Mouse (Mus musculus) splenic B cell, adult 2 months (primary cell): ENCODE data around the gene Clmn.

ENCODE experiments used
- DNase-seq: peaks from one replicate; pipeline ENCODE4 v3.0.0-alpha.2; 2011; ENCODE audit warnings: low read depth, low spot score
- H3K27me3 ChIP-seq: 2 replicates; pipeline ENCODE4 v1.6.1; 2012; ENCODE audit warnings: mild to moderate bottlenecking, low read length, moderate library complexity, mixed read lengths; ENCODE audit not compliant: control insufficient read depth, poor library complexity, insufficient read depth, severe bottlenecking
- H3K36me3 ChIP-seq: 2 replicates; pipeline ENCODE4 v1.6.1; 2012; ENCODE audit warnings: mild to moderate bottlenecking, low read length, moderate library complexity, mixed read lengths; ENCODE audit not compliant: control insufficient read depth, poor library complexity, insufficient read depth, severe bottlenecking

The Clmn gene

DNA sequence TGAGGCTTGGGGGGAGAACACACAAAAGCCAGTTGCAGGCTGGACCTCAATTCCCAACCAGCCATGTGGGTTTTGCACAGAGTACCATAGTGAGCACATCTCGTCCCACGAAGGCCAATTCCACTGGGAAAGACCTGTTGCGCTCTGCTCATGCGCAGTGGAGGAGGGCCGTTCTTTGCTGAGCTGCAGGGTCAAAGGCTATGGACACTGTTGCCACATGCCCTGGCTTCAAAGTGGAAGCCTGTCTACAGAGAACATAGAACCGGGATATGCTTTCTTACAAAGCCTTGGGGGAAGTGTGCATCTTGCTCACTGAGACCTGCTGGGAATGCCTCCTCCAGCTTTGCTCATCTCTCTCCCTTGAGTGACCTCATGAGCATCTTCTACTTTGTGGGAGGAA is 67.0 kb downstream of the Clmn start:
- no peaks in the 10 kb centered on the region for H3K36me3 ChIP-seq
- H3K27me3 ChIP-seq = no peaks in the 10 kb centered on the region
- no peak for DNase-seq

DNA sequence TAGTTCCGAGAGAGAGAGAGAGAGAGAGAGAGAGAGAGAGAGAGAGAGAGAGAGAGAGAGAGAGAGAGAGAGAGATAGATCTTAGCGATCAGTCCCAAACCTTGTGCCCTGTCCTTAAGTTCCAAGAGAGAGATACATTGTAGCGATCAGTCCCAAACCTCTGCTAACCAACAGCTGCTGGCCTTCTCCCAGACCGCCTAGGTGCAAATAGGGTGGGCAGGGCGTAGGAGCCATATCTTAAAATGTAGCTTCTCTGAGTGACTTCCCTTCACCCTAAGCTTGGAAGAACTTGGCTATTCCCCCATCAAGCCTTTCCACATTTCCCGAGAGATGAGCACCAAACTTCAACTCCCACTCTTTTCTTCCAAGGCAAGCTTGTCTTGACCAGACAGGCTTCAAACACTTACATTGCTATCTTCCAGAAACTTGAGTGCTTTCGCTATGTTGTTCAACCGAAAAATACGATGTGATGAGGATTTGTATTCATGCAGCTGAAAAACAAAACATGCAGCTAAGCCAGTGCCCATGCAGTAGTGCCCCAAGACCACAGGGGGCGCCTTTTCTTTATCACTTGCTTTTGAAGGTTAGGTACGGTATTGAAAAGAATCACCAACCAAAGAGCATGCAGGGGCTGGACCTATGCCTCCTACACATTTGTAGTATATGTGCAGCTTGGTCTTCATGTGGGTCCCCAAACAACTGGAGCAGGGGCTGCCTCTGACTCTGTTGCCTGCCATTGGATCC is 68.1 kb downstream of the Clmn start:
- DNase-seq = no peak
- H3K27me3 ChIP-seq = no peaks in the 10 kb centered on the region
- H3K36me3 ChIP-seq = no peaks in the 10 kb centered on the region

DNA sequence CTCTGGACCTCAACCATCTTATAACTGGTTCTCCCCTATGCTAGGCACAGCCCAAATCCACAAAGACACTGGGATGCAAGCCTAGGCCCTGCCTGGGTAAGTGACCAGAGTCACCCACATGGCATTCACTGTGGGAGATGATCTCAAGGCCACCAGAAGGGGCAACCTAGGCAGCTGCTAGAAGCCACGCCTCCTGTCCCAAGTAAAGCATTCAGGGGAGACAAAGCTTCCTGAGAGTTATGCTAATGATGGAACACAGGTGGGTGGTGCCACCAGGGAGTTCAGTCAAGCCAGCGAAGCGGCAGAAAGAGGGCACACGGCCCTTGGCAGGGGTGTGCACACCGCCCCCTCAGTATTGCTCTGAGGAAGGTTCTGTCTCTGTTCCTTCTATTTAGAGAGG is 69.9 kb downstream of the Clmn start:
- H3K27me3 ChIP-seq = no peaks in the 10 kb centered on the region
- DNase-seq = peak; percentile 5
- H3K36me3 ChIP-seq = no peaks in the 10 kb centered on the region

DNA sequence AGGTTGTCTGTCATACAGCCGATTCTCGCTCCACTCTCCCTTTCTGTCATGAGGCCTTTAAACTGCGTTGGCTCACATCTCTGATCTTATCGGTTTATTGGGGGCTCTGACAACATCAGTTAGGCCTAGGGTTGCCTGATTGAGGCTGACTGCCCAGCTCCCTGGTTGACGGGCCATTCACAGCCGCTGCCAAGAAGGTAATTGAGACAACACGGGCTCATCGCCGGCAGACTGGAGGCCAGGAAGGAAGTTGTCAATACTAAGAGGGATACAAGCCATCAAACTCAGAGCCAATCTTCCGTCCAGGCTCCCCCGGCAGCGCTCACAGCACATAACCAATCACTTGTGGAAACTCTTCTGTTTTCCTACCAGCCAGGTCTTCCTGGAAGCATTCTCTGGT is 71.4 kb downstream of the Clmn start:
- H3K36me3 ChIP-seq = no peaks in the 10 kb centered on the region
- DNase-seq = no peak
- H3K27me3 ChIP-seq = no peaks in the 10 kb centered on the region; the same call in 1 of the 2 replicates

DNA sequence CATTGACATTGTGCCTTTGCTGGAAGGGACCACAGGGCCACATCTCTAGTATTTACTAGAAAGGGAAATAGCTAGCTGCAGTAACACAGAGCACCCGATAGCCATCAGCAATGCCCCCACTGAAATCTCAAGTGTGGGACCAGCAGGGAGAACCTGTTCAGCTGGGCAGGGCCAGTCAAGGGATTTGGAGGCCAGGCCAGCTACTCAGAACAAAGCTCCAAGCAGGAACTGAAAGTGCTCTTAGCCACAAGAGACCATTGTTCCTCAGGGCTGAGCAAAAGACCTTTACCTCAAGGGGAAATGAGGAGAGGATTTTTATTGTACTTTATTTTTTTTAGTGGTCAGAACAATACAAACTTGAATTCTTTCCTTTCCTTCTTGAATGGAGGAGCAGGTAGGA is 87.3 kb downstream of the Clmn start:
- H3K27me3 ChIP-seq = no peaks in the 10 kb centered on the region
- peak; percentile 11 for DNase-seq
- no peaks in the 10 kb centered on the region for H3K36me3 ChIP-seq

DNA sequence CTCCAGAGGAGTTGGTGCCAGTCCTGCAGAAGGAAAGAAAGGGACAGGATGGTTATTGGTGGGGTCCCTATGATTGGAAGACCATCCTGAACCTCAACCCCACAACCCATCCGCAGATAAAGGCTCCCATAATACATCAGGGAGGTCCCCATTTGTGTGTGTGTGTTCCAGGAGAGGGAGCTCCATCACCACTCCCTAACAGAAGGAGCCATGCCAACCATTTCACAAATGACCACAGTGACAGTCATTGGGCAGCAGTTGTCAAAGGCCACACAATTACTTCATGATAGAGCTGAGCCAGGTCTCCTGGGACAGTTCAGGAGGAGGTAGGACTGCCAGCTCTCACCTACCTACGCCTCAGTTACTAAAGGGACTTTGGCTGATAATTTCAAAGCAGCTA is 92.9 kb downstream of the Clmn start:
- no peak for DNase-seq
- no peaks in the 10 kb centered on the region for H3K36me3 ChIP-seq
- H3K27me3 ChIP-seq = no peaks in the 10 kb centered on the region

DNA sequence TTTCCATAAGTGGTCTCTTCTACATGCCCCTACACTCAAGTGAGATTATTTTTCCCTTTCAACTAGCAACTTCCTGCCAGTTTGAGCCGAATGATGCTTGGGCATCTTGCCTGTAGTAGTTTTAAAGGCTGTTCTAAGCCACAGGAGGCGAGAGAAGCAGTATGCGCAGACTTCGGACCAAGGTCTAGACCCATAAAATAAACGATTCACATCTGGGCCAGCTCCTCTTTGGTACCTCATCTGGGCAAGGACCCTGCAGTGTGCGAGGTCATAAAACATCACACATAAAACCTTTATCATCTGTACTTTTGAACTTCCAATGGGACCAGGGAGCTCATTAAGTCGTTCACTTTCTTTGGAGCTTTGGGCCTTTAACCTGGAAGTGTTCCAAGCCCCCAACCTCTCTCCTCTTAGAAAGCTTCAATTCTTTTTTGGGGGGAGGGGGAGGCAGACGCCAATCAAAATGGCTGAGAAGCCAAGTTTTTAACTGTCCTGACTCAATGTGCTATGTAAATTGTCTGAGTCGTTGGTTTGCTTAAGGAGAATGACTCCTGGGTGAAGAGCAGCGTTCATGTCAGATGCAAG is 95.6 kb downstream of the Clmn start:
- Histone ChIP-seq H3K36me3 (no peaks in the 10 kb centered on the region), H3K27me3 (no peaks in the 10 kb centered on the region)
- no peak for DNase-seq

DNA sequence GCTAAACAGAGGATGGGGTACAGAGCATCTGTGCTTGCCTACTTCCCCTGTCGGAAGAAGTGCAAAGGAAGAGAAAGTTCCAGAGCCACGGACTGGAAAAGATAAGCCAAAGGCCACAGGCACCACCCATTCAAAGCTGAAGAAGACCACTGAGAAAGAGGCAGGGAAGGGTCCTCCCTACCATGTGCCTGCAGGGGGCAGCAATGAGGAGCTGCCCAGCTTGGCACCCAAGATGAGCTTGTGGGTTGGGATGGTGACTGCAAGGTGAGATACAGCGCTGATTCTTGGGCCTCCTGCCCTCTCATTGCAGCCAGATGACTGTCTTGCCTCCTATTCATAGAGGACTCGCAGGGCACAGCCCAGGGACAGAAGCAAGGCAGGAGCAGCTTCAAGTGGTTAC is 97.7 kb downstream of the Clmn start:
- DNase-seq = peak; percentile 26
- Histone ChIP-seq H3K36me3 (no peaks in the 10 kb centered on the region), H3K27me3 (no peaks in the 10 kb centered on the region)

DNA sequence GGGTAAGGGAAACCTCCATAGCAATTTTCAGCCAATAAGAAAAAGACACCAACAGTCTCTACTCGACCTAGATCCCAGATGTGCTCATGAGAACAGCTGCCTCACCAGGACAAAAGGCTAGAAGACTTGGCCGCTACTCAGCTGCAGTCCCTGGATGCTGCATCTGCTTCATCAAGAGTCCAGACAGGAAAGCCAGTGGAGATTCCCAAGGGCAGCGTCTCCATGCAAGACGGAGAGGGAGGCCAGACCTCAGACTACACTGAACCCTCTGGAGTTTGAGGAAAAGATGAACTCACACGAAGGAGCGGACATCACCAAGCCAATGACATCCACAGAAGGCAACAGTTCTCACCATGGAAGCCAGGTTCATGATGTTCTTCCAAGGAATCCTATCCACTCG is 99.1 kb downstream of the Clmn start:
- Histone ChIP-seq H3K27me3 (no peaks in the 10 kb centered on the region), H3K36me3 (no peaks in the 10 kb centered on the region)
- no peak for DNase-seq

DNA sequence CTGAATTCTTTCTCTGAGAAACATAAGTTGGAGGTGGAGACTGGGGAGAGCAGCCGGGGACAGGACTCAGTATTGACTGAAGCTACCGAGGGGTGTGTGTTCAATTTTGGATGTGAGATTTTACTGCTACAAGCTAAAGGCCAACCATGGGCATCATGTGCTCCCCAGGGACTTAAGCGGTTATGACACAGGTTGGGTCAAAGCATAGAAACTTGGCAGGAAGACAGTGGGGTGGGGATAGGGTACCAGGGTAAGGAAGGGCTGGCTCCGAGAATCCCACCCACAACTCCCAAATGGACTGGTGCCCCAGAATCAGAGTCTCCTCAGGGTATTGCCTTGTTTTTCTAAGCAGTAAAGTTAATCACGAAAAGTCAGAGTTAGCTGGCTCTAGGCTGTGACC is 99.8 kb downstream of the Clmn start:
- DNase-seq = no peak
- H3K36me3 ChIP-seq = no peaks in the 10 kb centered on the region
- H3K27me3 ChIP-seq = no peaks in the 10 kb centered on the region

DNA sequence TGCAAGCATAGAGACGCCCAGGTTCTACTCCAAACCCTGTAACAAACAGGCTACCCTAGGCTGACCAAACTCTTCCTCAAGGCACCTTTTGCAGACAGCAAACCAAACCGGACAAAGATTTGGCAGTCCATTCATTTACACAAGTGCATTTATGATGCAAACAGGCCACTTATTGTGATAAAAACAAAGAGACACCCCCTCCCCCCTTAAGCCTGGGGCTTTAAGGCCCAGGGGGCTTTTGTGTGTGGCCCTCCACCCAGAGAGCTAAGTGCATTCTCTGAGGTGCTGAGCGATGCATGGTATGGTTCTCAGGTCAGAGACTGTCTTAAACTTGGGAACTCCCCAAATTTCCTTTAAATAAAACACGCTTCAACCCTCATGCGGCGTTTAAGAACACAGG is 101.0 kb downstream of the Clmn start:
- H3K27me3 ChIP-seq = no peaks in the 10 kb centered on the region
- DNase-seq = no peak
- H3K36me3 ChIP-seq = no peaks in the 10 kb centered on the region

DNA sequence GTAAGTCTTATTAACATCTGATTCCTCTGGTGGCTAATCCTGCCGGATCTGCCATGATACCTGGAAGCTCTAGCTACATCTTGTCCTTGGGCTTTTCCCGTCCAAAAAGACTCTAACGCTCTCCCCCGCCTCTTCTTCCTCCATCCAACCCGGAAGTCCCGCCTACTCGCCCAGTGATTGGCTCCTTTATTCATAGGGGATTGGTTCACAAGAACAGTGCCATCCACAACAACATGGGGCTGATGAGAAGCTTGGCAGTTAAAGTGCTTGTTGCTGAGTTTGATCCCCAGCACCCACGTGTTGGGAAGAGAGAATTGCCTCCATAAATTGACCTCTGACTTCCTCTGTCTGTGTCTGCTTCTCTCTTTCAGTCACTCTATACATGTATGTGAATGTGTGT is 103.5 kb downstream of the Clmn start:
- no peaks in the 10 kb centered on the region for H3K36me3 ChIP-seq
- DNase-seq = no peak
- H3K27me3 ChIP-seq = no peaks in the 10 kb centered on the region

DNA sequence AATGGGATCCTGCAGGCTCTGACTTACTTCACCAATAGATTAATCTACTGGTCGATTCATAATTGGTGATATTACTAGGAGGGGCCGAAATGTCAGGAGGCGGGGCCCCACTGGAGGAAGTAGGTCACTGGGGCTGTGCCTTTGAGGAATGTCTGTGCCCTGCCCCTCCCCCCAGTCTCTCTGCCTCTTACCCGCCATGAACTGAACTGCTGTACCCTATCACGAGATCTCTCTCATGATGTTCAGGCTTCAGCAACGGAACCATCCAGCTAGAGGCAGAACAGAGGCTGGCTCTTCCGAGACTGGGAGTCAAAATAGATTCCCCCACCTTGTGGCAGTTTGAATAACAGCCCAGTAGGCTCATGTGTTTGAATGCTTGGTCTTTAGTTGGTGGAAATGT is 106.8 kb downstream of the Clmn start:
- Histone ChIP-seq H3K36me3 (no peaks in the 10 kb centered on the region), H3K27me3 (no peaks in the 10 kb centered on the region)
- DNase-seq = no peak

DNA sequence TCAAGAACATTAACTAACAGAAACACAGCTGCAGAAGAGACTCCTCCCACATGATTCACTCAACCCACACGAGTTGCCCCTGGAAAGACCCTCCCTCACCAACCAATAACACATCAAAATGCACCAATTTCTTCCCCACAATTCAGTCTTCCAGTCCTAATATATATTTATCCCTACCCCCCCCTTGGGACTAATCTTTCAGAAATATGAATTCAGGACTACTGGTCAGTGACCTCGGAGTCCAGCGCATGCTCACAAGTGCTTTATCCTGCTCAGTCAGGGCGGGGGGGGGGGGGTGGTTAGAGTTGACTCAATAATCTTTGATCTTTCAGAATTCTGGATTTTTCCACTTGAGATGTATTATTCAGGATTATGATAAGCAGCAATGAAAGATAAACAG is 111.2 kb downstream of the Clmn start:
- no peak for DNase-seq
- Histone ChIP-seq H3K27me3 (no peaks in the 10 kb centered on the region), H3K36me3 (no peaks in the 10 kb centered on the region)

DNA sequence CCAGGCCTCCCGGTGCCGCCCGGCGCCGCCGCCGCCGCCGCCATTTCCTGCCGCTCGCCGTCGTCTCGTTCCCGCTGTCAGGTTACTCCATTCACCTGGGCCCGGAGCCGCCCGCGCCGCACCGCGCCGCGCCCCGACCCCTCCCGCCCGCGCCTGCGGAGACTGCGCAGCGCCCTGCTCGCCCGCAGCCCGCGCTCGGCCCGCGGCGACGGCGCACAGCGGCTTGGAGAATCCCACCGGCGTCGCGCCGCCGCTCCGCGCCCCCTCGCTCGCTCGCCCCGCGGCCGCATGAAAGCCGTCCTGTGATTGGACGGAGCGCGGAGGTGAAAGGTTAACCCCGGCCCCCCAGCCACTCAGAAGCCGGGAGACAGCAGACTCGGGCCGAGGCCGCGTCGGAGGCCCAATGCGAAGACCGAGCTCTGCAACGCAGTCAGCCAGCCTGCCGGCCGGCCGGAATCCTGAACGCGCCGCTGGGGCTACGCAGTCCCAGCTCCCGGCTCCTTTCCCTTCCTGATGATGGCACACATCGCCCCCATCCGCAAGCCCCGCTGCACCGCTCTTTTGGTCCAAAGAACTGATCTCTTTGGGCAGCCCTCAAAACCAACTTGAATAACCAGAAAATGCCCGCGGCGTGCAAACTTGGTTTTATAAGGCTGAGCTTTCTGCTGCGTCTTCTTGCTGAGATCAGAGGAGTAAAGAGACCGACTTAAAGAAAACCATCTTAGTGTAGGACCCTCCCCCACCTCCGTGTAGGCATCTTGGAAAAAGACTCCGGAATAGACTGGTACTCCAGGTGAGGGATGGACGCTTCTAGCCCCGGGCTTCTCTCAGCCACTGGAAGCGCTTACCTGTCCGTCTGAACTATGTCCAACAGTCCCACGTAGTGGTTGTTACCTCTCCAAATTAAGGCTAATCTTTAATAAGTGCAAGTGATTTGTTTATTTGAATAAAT is 112.8 kb downstream of the Clmn start, which contains the start of gene Dicer1:
Dicer1 (minus strand) TSS at position 139 of the 952 bp plus-strand sequence.
- DNase-seq = peak; percentile 96
- no peaks in the 10 kb centered on the region for H3K27me3 ChIP-seq
- no peaks in the 10 kb centered on the region for H3K36me3 ChIP-seq
